Mouse (Mus musculus): ENCODE results near the gene Thsd7a. TPM values are rescaled to one million over a fixed set of nuclear protein-coding genes. Genes with fewer than 3 reads are reported as not detected.

Gene Thsd7a
- total and polyA plus RNA-seq, 3 experiments: 0.30 TPM; not detected in 2

DNA sequence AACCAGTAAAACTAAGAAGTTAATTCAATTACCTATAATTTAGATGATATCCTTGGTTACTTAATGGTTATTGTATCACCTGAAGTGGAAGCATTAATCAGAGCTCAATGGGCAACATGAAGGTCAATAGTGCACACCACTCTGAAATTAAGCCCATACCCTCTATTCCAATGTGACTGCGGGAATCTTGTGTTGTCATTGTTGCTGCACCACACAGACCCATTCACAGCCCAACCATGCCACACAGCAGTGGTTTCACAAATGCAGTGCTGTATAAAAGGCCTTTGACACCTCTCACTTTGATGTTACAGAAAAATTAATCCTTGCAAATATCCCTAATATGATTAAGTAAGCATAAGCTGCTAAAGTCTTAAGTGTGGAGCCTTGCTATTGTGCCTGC, 15.4 kb upstream of the Thsd7a start:
- Histone ChIP-seq H3K9me3 (replicated peaks; ENCODE audit: low read length) (no peaks in the 10 kb centered on the region), H3K4me1 (ENCODE audit: control insufficient read depth in 1 of 2, insufficient read depth in 2 of 2) (peaks cover 0 to 10% of the 10 kb centered on the region in 2 experiments; a peak in 1 of 4 replicates), H3K27ac (ENCODE audit: insufficient read depth, low read depth) (no peak overlapping the region), H3K4me2 (ENCODE audit: insufficient read depth, low read depth, poor library complexity, severe bottlenecking) (no peak overlapping the region), H3K9ac (ENCODE audit: insufficient read depth, low read depth) (no peak overlapping the region), H3K79me2 (replicated peaks; ENCODE audit: control insufficient read depth, extremely low read depth, insufficient read depth, poor library complexity, severe bottlenecking) (no peaks in the 10 kb centered on the region), H3K36me3 (replicated peaks in 1 of 2; ENCODE audit: control insufficient read depth in 1 of 2, insufficient read depth in 1 of 2, low read length in 1 of 2) (no peaks in the 10 kb centered on the region), H3K4me3 (replicated peaks in 1 of 3; ENCODE audit: low read depth in 2 of 3, low read length in 2 of 3, poor library complexity in 1 of 3) (no peak overlapping the region), H3K27me3 (replicated peaks) (no peaks in the 10 kb centered on the region)
- no peak for TF ChIP-seq ELF1 (IDR thresholded peaks at IDR 0.05; ENCODE audit: low read depth, low read length)
- no peak for TF ChIP-seq EP300 (IDR thresholded peaks at IDR 0.05; ENCODE audit: low read length)
- TF ChIP-seq UBTF (IDR thresholded peaks at IDR 0.05; ENCODE audit: low read depth, low read length): no peak
- no peak for TF ChIP-seq TCF12 (IDR thresholded peaks at IDR 0.05; ENCODE audit: low read depth, low read length)
- TF ChIP-seq RAD21 (IDR thresholded peaks at IDR 0.05; ENCODE audit: low read depth, low read length): no peak
- TF ChIP-seq MAFK (IDR thresholded peaks at IDR 0.05; ENCODE audit: insufficient replicate concordance, low read length): no peak
- no peak for TF ChIP-seq KAT2A (IDR thresholded peaks at IDR 0.05; ENCODE audit: insufficient replicate concordance, low read length)
- TF ChIP-seq SIN3A (IDR thresholded peaks at IDR 0.05; ENCODE audit: low read length): no peak
- no peak for TF ChIP-seq NELFE (IDR thresholded peaks at IDR 0.05; ENCODE audit: low read depth, low read length)
- TF ChIP-seq RCOR1 (conservative IDR thresholded peaks at IDR 0.05; ENCODE audit: low read depth, low read length): no peak
- TF ChIP-seq IRF4 (IDR thresholded peaks at IDR 0.05; ENCODE audit: low read depth, low read length): no peak
- TF ChIP-seq CHD2 (IDR thresholded peaks at IDR 0.05; ENCODE audit: low read length): no peak
- TF ChIP-seq CTCF (conservative IDR thresholded peaks at IDR 0.05 in 1 of 2, IDR thresholded peaks at IDR 0.05 in 1 of 2; ENCODE audit: low read depth in 2 of 2, low read length in 2 of 2): no peak
- TF ChIP-seq MAZ (IDR thresholded peaks at IDR 0.05; ENCODE audit: low read depth, low read length): no peak
- in situ Hi-C loops (cut with MboI; ENCODE audit: low pct_ligation_motif_present, low pct_unique_long_range_greater_than_20kb, low sequenced_read_pairs) (no loop called here), dilution Hi-C loops (cut with MboI; ENCODE audit: extremely low pct_ligation_motif_present, extremely low pct_unique_long_range_greater_than_20kb, low sequenced_read_pairs) (no loop called here)
- no peak for DNase-seq (ENCODE audit: extremely low read depth)

- Histone ChIP-seq H3K79me2 (replicated peaks; ENCODE audit: control insufficient read depth, extremely low read depth, insufficient read depth, poor library complexity, severe bottlenecking) (no peaks in the 10 kb centered on the region), H3K27me3 (replicated peaks) (no peaks in the 10 kb centered on the region), H3K4me3 (replicated peaks in 1 of 3; ENCODE audit: low read depth in 2 of 3, low read length in 2 of 3, poor library complexity in 1 of 3) (no peak overlapping the region), H3K9ac (ENCODE audit: insufficient read depth, low read depth) (no peak overlapping the region), H3K4me2 (ENCODE audit: insufficient read depth, low read depth, poor library complexity, severe bottlenecking) (no peak overlapping the region), H3K27ac (ENCODE audit: insufficient read depth, low read depth) (no peak overlapping the region), H3K36me3 (replicated peaks in 1 of 2; ENCODE audit: control insufficient read depth in 1 of 2, insufficient read depth in 1 of 2, low read length in 1 of 2) (no peaks in the 10 kb centered on the region), H3K9me3 (replicated peaks; ENCODE audit: low read length) (no peaks in the 10 kb centered on the region), H3K4me1 (ENCODE audit: control insufficient read depth in 1 of 2, insufficient read depth in 2 of 2) (peaks cover 0 to 10% of the 10 kb centered on the region in 2 experiments; a peak in 1 of 4 replicates)
- TF ChIP-seq TCF12 (IDR thresholded peaks at IDR 0.05; ENCODE audit: low read depth, low read length) (no peak), NELFE (IDR thresholded peaks at IDR 0.05; ENCODE audit: low read depth, low read length) (no peak), BHLHE40 (IDR thresholded peaks at IDR 0.05; ENCODE audit: low read depth, low read length) (no peak), E2F4 (IDR thresholded peaks at IDR 0.05; ENCODE audit: insufficient replicate concordance, low read depth, low read length) (no peak), UBTF (IDR thresholded peaks at IDR 0.05; ENCODE audit: low read depth, low read length) (no peak), JUND (conservative IDR thresholded peaks at IDR 0.05; ENCODE audit: low read depth, low read length) (no peak), MEF2A (IDR thresholded peaks at IDR 0.05; ENCODE audit: borderline replicate concordance, low read depth, low read length) (no peak), ZC3H11A (IDR thresholded peaks at IDR 0.05; ENCODE audit: low read depth, low read length) (no peak), ETS1 (conservative IDR thresholded peaks at IDR 0.05; ENCODE audit: low read depth, low read length) (no peak), RAD21 (IDR thresholded peaks at IDR 0.05; ENCODE audit: low read depth, low read length) (no peak), IRF4 (IDR thresholded peaks at IDR 0.05; ENCODE audit: low read depth, low read length) (no peak), HCFC1 (IDR thresholded peaks at IDR 0.05; ENCODE audit: low read depth, low read length) (no peak), ZKSCAN1 (IDR thresholded peaks at IDR 0.05; ENCODE audit: borderline replicate concordance, low read depth, low read length) (no peak), GABPA (IDR thresholded peaks at IDR 0.05; ENCODE audit: insufficient replicate concordance, low read depth, low read length) (no peak), CHD2 (IDR thresholded peaks at IDR 0.05; ENCODE audit: low read length) (no peak), POLR2AphosphoS2 (IDR thresholded peaks at IDR 0.05; ENCODE audit: low read depth, low read length) (no peak), USF2 (conservative IDR thresholded peaks at IDR 0.05; ENCODE audit: low read depth, low read length) (no peak), SMC3 (IDR thresholded peaks at IDR 0.05; ENCODE audit: low read depth, low read length) (no peak), MAFK (IDR thresholded peaks at IDR 0.05; ENCODE audit: insufficient replicate concordance, low read length) (no peak), PAX5 (IDR thresholded peaks at IDR 0.05; ENCODE audit: low read length) (no peak)
- DNase-seq (ENCODE audit: extremely low read depth): no peak
- in situ Hi-C loops (cut with MboI; ENCODE audit: low pct_ligation_motif_present, low pct_unique_long_range_greater_than_20kb, low sequenced_read_pairs): no loop called here
- dilution Hi-C loops (cut with MboI; ENCODE audit: extremely low pct_ligation_motif_present, extremely low pct_unique_long_range_greater_than_20kb, low sequenced_read_pairs): no loop called here
Observed at GRCm38 (mm10) chr6:12763816-12764215, 14.6 kb upstream of the Thsd7a start.
